Mouse (Mus musculus) urinary bladder, adult 18-20 months (tissue): ENCODE results near the gene Akr1c13.

Experiments
- DNase-seq, 2 experiments: peaks; one replicate each; pipeline ENCODE4 v3.0.0; 2022; ENCODE audit warnings: low spot score in 2 of 2, mixed read lengths in 2 of 2

Akr1c13 gene

GRCm38 (mm10) chr13:4244861-4245559 is 54.1 kb downstream of the Akr1c13 start:
- peak in 1 of 2 experiments; percentile 25 for DNase-seq

- DNase-seq = no peak
Observed at GRCm38 (mm10) chr13:4249347-4249746, 58.4 kb downstream of the Akr1c13 start.
